16 mouse cellular contexts compared by ENCODE assay signal in genomic region chr9:122346059-122346458, GRCm38 (mm10).
"Had no signal": no experiment of that assay in that cellular context is flagged by ENCODE, and none has a peak within 500 bp of the region (broad histone marks: within the 10 kb centered on the region; RNA-seq: fewer than 3 reads in every experiment).

No protein-coding gene starts in this region.

- DNase-seq: retina, postnatal 1 day; right cerebral cortex, adult 18-20 months; right cerebral cortex, postnatal 14 days; right cerebral cortex, postnatal 25 days; right cerebral cortex, postnatal 4 days; spleen, adult 18-20 months; thymus, adult 18-20 months; thymus, adult 2 months; thymus, postnatal 14 days; thymus, postnatal 25 days; thymus, postnatal 36 days; thymus, postnatal 4 days had no signal

- H3K27ac ChIP-seq: neural tube, embryonic 13.5 days; neural tube, embryonic 15.5 days; stomach, embryonic 15.5 days; stomach, postnatal 0 days had no signal

- H3K36me3 ChIP-seq: neural tube, embryonic 13.5 days; neural tube, embryonic 15.5 days; stomach, embryonic 15.5 days had no signal

- H3K9me3 ChIP-seq: neural tube, embryonic 13.5 days; neural tube, embryonic 15.5 days; stomach, embryonic 15.5 days had no signal

- H3K4me2 ChIP-seq: neural tube, embryonic 13.5 days; neural tube, embryonic 15.5 days; stomach, embryonic 15.5 days had no signal

- H3K9ac ChIP-seq: neural tube, embryonic 13.5 days; neural tube, embryonic 15.5 days; stomach, embryonic 15.5 days had no signal

- H3K4me3 ChIP-seq: neural tube, embryonic 13.5 days; neural tube, embryonic 15.5 days; stomach, embryonic 15.5 days had no signal

- H3K27me3 ChIP-seq: neural tube, embryonic 13.5 days; neural tube, embryonic 15.5 days; stomach, embryonic 15.5 days had no signal

- H3K4me1 ChIP-seq: neural tube, embryonic 13.5 days; stomach, embryonic 15.5 days had no signal
